Mouse (Mus musculus): Measurements from ENCODE around the gene Gm4737.
"Not testable (repeated sequence)": the region's sequence is repeated elsewhere in the genome, so short reads cannot be mapped to it uniquely, and the experiment has no call there.

Gene Gm4737

DNA sequence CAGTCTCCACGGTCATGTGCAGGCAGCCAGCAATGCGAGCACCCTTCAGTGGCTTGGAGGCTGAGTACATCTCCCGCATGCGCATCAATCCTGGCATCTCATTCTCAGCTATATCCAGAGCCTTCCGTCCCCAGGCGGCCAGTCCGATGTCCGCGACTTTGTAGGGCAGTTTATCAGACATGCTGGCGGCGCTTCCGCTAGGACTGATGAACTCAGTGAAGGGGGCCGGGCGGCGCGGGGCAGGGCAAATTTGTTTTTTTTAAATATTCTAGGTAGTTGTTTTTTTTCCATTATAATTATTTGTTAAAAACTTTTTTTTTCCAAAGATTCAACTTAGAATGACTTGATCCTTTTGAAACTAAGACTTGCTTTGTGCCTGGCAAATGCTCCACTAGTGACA, at the start of gene Gm4737:
Gene Gm4737 (minus strand): TSS at position 246 of the 400 bp plus-strand sequence.
- DNase-seq (ENCODE audit: low spot score in 2 of 2): not testable (repeated sequence)

DNA sequence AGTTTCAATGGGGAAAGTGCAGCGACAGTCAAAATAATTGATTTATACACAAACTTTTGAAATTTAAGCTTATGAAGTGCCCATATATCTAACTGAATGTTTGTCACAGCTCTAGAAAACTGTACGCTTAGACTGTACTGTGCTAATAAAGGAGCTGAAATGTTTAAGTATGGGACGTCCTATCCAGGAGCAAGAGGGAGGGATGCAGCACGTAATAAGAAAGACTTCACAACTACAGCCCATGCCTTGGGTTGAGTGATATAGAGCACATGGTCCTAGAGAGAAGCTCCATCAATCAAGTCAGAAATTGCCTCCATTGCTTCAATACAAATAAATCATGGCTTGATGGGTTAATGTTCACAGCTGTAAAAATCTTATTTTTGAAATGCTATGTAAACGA, 40.9 kb upstream of the Gm4737 start:
- DNase-seq (ENCODE audit: low spot score in 2 of 2): no peak

DNA sequence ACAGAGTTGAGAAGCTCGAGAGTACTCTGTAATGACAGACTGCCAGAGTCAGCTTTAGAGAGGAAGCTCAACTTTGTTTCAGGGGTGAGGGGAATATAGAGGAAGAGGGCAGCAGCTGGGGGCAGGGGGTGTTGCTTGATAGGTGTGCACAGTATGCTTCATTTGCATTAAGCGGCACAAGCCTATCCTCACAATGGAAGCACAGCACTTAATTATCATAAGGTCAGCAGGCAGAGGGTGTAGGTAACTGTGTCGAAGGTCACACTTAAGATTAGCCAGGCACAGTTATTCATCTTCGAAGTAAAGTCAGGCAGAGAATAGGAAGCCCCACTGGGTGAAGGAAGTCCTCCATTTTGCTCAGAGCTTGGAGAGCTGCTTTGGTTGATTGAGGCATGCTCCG, 28.2 kb upstream of the Gm4737 start:
- DNase-seq (ENCODE audit: low spot score in 2 of 2): no peak

DNA sequence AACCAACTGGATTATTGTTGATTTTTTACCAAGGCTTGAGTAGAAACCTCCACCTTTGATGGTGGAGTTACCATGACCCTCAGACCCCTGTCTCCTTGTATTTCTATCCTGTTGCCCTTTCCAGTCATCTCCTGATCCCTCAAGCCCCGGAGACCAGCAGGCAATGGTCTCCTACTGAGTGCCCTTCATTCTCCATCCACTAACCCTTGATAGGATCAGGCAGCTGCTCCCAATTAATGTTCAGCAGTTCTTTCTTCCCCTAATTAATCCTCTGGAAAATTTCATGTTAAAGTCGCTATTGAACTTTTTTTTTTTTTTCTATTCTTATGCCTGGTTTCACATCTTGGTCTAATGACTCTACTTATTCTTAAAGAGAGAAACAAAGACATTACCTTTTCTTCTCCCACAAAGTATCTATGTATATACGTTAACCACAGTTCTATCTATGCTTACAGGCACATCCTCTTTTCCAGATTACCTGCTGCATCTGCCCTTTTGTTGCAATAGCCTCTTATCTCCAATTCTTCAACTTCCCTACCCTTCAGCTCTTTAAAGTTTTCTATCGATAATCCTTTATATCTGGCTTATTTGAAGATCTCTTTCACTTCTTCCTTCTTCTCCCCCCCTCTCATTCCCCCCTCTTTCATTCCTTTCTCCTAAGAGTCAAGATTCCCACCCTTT, 23.4 kb upstream of the Gm4737 start:
- no peak for DNase-seq (ENCODE audit: low spot score in 2 of 2)

DNA sequence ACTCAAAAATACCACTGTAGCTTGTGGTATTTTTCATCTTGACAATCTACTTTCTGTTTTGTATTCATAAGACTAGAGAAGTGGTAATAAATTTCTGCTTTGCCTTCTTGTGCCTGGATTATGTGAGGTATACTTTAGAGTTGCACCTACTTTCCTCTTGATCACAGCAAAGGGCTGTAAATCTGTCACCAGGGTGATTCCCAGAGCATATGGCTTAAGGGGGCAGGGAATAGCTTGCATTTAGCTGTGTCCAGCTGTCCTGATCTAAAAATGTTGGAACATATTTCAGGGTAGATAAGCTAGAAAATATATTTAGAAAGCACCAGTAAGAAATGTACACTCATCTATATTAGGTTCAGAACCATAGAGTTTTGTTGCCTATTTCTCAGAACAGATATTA, 18.2 kb upstream of the Gm4737 start:
- DNase-seq (ENCODE audit: low spot score in 2 of 2): peak in 1 of 2 experiments; percentile 23

DNA sequence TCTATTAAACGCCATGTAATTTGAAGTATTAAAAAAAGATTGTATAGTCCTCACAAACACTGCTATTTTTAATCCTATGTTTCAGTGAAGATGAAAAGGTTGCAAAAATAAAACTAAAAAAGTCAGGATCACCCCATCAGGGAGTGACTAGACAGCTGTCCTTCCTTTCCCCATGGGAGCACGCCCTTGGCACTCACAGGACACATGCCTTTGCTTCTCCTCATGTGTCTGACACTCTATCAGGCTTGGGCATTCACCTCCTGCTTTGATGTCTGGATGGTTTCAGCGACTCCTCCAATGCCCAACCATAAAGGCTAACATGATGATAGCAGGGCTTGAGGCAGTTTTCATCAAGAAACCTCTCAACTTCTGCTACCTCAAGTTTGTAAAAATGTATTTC, 12.1 kb upstream of the Gm4737 start:
- no peak for DNase-seq (ENCODE audit: low spot score in 2 of 2)

DNA sequence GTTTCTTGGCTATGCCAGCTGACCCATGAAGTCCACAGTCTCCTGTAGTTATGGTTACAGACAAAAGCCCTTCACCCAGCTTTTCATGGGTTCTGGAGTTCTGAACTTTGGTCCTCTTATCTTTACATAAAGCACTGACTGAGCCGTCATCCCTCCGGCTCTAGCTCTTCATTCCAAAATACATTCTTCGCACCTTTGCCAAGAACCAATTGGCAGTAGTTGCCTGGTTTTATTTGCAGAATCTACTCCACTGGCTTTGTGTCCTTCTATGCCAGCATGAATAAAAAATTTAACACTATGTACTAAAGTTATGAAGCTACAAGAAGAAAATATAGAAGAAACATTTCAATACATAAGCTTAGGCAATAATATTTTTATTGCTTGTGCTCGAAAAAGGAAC, 10.4 kb upstream of the Gm4737 start:
- no peak for DNase-seq (ENCODE audit: low spot score in 2 of 2)

DNA sequence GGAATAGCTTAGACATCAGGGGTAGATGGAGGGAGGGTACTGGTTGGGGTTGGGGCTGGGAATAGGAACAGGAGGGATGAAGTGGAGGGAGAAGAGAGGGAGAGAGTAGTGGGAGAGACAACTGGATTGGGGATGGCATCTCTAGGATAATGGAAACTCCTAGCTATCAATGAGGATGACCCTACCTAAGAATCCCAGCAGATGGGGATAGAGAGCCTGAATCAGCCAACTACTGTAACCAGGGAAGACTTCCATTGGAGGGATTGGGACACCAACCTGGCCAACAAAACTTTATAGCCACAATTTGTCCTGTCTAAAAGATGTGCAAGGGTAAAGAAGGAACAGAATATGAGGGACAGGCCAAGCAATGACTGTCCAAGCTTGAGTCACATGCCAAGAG, 3.7 kb downstream of the Gm4737 start:
- no peak for DNase-seq (ENCODE audit: low spot score in 2 of 2)

DNA sequence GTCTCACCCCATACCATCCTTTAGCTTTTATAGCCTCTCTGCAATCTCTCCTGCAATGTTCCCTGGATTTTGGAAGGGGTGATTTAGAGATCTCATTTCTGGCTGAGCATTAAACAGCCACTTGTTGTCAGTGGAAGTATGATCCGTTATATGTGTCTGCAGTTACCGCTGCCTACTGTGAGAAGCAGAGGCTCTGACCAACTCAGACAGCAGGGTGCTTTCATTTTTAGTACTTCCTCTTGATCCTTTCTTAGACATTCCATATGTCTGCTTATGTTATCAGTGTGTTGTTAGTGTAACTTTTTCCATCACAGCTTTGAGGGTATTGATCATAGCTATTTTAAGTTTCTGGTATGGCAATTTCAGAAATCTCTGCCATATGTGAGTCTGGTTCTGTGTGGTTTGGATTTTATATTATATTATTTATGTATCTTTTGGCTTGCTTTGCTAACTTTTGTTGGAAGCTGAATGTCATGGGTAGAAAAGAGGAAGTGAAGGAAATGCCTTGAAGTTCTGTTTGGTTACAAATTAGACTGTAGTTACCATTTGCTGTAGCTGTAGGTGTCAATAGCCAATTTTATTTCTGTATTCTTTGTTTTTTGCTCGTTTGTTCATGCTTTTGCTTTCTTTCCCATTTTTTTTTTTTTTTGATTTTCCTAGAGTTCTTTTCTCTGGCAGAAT, 6.1 kb downstream of the Gm4737 start:
- DNase-seq (ENCODE audit: low spot score in 2 of 2): no peak

DNA sequence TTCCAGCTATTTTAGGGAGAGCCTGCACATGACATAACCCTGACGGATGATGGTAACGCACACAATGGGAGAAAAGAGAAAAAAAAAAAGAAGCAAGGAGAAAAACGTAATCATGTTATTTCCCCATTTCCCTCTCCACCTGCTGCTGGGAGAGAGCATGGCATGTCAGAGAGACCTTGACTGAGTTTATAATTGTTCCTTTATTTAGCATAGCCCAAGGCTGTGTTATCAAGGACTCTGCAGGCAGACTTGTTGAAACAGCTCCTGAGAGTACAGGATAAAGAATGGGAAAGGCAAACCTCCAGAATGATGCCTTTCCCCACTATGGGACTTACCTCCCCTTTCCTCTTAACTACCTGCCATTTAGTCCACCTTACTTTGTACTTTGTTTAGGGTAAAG, 7.9 kb downstream of the Gm4737 start:
- no peak for DNase-seq (ENCODE audit: low spot score in 2 of 2)

DNA sequence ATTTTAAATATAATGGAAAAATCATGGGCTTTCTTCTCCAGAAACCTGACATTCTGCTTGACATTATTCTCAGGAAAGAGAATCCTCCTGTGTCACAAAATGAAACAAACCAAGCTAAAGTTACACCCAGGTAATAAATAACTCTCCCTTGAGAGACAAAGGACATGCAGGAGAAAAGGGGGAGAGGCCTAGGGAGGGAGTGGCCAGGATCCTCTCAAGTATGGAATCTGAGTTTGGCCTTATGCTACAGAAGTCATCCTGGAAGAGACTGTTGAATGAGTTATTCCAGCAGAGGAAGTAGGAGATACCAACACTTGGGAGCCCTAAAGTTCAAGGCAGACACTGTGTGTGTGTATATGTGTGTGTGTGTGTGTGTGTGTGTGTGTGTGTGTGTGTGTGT, 32.6 kb downstream of the Gm4737 start:
- DNase-seq (ENCODE audit: low spot score in 2 of 2): no peak

DNA sequence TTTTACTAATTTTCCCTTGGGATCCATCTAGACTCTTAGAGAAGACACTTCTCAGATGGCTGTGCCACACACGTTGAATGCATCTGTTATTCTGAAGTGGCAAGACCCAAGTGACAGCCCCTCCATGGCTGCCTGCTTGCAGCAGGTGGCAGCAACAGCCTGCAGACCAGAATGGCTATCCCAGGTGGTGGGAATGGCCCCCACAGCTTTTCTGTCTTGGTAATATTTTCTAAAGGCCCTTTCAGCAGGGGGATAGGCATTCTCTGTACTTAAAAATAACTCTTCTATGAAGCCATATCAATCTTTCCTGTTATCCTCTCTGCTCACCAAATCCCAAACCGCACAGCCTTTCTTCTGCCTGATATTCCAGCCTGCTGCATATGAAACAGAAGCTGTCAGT, 33.5 kb downstream of the Gm4737 start:
- peak in 1 of 2 experiments; percentile 24 for DNase-seq (ENCODE audit: low spot score in 2 of 2)

DNA sequence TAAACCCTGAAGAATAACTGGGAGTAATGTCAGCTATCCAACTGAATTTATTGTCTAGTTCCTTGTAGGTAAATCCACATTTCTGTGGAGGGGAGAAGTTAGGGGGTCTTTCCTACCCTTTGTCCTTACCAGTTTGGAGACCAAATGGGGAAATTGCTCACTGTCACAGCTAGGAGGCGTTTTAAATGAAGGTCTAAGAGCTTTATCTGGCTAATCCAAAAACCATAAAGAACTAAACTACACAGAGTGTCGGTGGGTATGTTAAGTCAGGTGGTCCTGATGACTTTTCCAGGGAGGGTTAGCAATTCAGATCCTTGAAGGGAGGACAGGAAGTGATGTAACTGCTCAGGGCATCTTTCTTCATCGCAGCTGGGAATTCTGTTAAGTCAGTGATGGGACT, 34.3 kb downstream of the Gm4737 start:
- no peak for DNase-seq (ENCODE audit: low spot score in 2 of 2)

DNA sequence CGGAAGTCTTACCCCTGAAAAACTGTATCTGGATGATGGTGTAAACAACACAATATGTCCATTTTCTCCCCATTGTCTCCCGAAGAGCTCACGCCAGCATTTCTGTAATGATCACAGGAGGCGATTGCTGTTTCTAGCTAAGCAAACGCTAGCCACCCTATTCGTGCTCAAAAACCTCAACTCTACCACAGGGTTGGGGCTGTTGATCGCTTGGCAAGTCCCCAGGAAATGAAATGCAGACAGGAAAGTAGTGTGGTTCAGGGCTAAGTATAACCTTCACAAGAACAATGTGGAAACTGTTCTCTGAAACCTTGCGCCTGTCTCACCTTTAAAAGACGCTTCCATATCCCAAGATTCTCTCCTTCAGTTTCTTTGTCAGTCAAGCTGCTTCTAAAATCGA, 34.9 kb downstream of the Gm4737 start, which contains the start of gene Cd96:
Gene Cd96 (minus strand): TSS at position 232 of the 400 bp plus-strand sequence.
- no peak for DNase-seq (ENCODE audit: low spot score in 2 of 2)

DNA sequence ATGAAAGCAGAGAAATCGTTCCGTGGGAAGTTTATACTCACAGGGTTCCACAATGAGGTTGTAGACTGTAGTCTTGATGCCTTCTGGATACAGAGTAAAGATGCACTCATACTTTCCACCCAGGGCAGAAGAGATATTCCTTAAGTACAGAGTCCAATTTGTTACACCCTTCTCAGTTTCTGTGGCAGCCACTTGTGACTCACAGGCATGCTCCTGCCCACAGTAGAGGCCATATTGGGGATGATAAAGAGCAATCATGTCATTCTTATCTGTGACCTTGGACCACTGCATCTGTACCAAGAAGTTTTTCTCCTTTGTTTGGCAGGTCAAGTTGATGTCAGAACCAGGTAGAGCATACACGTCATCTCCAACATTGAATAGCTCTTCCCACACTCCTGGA, 37.2 kb downstream of the Gm4737 start:
- DNase-seq (ENCODE audit: low spot score in 2 of 2): no peak

DNA sequence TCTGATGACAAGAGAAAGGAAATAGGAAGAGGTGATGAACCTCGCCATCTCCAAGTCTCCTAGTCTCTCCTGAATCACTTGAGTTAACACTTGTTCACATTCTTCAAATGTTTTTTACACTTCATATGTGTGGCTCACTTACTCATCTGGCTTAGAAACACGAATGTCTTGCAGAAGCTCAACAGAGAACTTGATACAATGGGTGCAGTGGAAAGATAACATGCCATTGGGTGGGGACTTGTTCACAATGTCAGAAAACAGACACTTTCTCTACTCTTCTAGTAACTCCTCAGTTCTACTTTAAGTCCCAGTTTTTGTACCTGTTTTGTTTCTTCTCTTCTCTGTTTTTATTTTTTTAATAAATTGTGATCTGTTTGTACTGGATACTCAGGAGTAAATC, 40.1 kb downstream of the Gm4737 start:
- no peak for DNase-seq (ENCODE audit: low spot score in 2 of 2)

DNA sequence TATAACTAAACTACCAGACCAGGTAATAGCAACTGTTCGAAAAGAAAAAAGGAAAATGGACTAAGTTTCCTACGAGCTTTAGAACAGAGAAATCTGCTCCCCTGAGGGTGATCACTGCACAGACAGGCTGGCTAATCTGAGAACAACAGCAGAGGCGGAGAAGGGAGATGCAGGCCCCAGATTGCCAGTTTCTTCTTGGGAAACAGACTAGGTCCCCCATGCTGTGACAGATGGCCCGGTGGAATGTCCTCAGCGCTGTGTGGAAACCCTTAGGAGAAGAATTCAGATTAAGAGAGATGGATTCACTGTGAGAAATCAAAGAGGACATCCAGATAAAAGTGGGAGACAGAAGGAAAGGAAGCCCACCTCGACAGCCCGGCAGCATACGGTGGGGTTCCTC, 45.3 kb downstream of the Gm4737 start:
- DNase-seq (ENCODE audit: low spot score in 2 of 2): no peak

DNA sequence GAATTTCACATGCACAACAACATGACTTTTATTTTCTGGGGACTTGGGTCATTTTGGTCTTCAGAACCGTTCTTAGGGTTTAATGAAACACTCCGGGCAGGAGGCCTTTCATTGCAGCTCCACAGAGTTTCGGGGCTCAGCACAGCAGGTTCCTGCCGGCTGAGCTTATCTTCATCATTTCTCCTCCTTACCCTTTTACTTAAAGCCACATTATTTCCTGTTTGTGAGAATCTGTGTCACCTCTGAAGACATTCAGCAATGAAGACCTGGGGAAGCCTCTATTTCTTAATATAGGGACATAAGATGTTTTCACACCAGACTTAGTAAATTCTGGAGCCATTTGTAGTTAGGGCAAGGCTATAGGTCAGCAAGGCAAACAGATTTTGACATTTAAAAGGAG, 47.4 kb downstream of the Gm4737 start:
- no peak for DNase-seq (ENCODE audit: low spot score in 2 of 2)

DNA sequence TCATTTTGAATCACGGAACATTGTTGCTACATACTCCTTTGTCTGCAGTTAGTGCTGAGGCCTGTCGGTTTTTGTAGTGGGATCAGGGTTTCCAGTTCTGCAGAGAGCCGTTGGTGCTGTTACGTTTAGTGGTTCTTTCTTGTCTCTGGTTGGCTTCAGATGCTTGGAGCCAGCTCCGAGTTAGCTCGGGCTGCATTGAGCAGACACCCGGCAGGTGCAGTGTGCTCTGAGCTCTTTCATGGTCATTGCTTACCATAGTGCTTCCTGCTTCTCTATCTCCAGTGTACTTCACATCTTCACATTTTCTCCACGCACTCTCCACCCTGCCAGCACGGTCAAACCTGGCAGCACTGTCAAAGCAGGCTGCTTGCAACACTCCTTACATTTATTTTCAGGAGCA, 50.4 kb downstream of the Gm4737 start:
- no peak for DNase-seq (ENCODE audit: low spot score in 2 of 2)

All from right cerebral cortex, postnatal 36 days (tissue).